Mouse (Mus musculus) G1E-ER4 (cell line): Measurements from ENCODE around the gene Podxl. TPM values are rescaled to one million over a fixed set of nuclear protein-coding genes. Genes with fewer than 3 reads are reported as not detected.
A peak's percentile ranks its signal among the peaks of the same experiment; 100 is the strongest.

Experiments
- GATA1 ChIP-seq: IDR thresholded peaks from one replicate; pipeline ENCODE4 v1.8.0; 2012; ENCODE audit warnings: low read length, inconsistent platforms
- polyA plus RNA-seq: library from polyadenylated mRNA; stranded (reverse); fragments of >175 nt; gene quantifications from 2 replicates; pipeline ENCODE4 v1.2.3, GENCODE M21; 2012

The Podxl gene
- 38.5 and 40.3 TPM in 2 replicates for polyA plus RNA-seq

DNA sequence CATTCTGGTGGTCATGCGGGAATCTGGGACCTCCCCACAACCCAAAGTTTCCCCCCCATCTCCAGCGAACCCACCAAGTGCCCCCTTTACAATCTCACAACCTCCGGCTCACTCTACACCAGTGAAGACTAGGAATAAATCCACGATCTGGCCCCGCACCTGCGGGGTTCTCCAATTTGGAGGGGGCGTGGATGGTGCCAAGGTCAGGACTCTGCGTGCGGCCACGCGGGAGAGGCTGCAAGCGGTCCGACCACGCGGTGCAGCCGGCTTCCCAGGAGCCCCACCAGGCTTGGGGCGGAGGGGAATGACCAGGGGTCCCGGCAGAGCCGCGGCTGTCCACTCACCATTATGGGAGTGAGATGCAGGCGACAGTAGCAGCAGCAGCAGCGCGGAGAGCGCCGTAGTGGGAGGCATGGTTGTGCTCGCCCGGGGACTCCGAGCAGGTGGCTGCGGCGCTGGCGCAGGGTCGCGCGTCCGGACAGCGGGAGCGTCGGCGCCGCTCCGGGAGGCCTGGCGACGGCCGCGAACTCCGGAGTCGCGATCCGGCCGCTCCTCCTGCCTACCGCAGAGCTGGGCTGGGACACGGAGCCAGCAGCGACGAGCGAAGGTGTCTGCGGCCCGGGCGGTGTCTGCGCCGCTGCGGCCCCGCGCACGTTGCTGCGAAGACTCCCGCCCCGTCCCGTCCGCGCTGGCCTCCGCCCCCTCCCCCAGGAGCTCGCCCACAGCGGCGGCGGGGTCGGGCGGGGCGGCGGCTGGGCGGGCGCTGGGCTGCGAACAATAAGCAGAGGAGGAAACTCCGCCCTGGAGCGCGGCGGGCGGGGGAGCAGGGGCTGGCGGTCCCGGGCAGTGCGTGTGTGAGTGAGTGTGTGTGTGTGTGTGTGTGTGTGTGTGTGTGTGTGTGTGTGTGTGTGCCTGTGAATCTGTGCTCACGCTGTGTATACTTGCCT is at the start of gene Podxl:
Gene Podxl (minus strand): TSS at position 747 of the 947 bp plus-strand sequence.
- no peak for TF ChIP-seq GATA1

GRCm38 (mm10) chr6:31612560-31613270 is 48.9 kb upstream of the Podxl start:
- peak; percentile 87 for TF ChIP-seq GATA1

- no peak for TF ChIP-seq GATA1
Observed at GRCm38 (mm10) chr6:31606429-31606828, 42.6 kb upstream of the Podxl start.

DNA sequence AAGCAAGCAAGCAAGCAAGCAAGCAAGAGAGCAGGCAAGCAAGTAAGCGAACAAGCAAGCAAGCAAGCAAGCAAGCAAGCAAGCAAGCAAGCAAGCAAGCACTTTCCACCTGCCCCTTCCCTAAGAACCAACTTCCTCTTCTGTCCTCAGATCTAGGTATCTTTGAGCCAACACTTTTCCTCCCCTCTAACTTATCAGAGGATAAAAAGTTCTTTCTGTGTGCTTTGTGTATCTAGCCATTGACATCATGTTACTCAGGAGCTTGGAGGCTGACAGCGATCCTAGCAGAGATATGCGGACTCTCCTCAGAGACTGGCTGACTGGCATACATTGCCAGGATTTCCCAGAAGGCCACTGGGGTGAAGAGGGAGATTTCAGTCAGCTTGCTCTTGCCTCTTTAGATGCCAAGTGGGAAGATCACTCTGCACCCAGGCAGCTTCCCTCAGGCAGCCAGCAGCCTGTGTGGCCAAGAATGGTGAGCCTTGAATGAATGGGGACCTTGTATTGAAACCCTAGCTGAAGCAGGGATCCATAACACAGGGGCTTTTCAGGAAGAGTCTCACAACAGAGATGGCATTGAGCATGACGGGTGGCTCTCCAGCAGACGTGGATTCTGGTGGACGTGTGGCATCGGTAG is 41.0 kb upstream of the Podxl start:
- TF ChIP-seq GATA1, result no peak

- TF ChIP-seq GATA1, result no peak
Observed at GRCm38 (mm10) chr6:31602489-31602888, 38.7 kb upstream of the Podxl start.

- no peak for TF ChIP-seq GATA1
Observed at GRCm38 (mm10) chr6:31601131-31601530, 37.4 kb upstream of the Podxl start.

DNA sequence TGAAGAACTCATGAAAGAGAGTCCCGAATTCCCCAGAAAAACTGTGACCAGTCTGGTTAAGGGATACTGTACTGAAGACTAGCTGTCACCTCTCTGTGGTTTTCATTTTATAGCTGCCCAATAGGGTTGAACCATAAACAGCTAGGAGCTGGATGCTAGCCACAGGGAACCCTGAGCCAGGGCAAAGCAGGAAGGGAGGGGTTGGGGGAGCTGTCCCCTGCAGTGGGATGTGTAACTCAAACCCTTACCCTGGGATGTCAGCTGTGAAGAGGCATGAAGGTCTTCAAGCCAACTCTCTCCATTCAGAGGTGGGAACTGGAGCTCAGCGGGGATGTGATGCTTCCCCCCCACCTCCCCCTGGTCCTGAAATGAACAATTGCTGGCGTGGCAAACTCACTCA is 36.1 kb upstream of the Podxl start:
- TF ChIP-seq GATA1, result no peak

- peak; percentile 33 for TF ChIP-seq GATA1
Observed at GRCm38 (mm10) chr6:31598349-31598911, 34.6 kb upstream of the Podxl start.

DNA sequence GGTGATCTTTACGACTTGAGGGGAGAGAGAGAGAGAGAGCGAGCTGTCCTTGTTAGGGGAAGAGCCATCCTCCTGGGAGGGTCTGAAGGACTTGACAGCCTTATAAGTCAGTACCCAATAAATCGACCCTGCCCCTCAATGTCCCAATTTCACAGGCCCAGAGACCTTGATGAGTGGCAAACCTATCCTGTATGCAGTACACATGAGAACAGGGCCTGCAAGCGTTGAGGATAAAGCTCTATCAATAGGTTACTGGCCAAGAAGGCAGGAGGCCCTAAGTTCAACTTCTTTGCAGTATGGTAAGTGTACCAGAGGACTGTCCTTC is 33.3 kb upstream of the Podxl start:
- no peak for TF ChIP-seq GATA1

DNA sequence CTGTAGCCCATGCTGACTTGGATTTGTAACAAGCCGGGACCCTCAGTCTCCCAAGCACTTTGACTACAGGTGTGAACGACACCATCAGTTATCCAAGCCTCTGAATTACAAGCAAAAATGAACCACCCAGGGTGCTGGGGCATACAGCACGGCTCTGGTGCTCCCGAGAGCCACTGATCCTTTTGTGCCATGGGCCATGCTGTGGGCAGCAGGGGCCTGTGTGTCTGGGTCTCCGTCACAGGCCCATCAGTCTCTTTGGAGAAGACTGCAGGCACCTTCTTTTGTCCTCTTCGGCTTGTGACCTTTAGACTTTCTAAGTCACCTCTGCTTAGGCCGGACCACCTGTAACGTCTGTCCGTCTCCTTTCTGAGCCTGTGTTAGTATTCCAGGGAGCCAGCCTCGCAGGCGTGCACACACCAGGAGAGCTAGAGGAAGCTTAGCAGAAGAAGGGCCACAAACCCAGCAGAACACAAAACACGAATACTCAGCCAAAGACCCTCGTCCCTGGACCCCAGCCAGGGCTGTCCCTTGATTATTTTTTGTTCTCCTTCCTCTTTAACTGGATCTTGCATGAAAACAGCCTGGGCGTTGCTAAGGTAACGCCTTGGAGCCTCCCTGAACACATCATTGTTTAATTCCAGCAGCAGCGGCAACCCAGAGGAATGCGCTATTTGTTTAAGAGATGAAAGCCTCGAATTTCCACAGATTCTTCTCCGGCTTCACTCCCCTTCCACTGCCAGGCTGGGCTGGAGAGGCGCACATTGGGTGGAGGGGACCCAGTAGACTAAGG is 32.8 kb upstream of the Podxl start:
- TF ChIP-seq GATA1, result no peak

DNA sequence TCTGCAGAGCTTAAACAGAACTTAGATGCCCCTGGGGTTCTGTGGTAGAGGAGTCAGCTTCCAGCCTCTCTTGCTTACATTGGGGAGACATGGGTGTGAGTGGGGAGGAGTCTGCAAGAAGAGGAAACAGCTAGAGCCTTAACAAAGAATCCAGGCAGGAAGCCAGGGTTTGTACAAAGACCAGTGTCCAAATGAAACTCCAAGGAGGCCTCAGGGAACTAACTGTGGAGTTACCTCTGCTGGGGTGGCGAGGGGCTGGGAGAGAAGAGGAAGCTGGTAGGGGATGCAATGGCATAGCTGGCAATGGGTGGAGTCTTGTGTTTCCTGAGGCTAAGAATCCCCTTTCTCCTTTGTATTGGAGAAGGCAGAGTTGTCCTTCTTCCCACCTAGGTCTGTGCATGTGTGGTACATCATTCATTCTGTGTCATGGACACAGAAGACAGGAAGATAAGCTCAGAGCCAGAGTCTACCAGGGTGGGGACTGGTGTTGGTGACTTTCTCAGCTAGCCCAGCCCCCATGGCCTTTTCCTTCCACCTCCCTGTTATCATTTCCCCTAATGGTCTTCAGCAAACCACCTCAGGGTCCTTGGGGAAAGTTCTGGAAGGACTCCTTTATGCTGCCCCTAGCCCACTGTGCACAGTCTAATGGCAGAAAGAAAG is 28.9 kb upstream of the Podxl start:
- TF ChIP-seq GATA1, result no peak

GRCm38 (mm10) chr6:31592128-31592527 is 28.3 kb upstream of the Podxl start:
- TF ChIP-seq GATA1, result peak; percentile 66

GRCm38 (mm10) chr6:31591676-31592075 is 27.9 kb upstream of the Podxl start:
- TF ChIP-seq GATA1, result no peak

GRCm38 (mm10) chr6:31590754-31591153 is 27.0 kb upstream of the Podxl start:
- TF ChIP-seq GATA1, result no peak

- TF ChIP-seq GATA1, result no peak
Observed at GRCm38 (mm10) chr6:31589268-31589667, 25.5 kb upstream of the Podxl start.

DNA sequence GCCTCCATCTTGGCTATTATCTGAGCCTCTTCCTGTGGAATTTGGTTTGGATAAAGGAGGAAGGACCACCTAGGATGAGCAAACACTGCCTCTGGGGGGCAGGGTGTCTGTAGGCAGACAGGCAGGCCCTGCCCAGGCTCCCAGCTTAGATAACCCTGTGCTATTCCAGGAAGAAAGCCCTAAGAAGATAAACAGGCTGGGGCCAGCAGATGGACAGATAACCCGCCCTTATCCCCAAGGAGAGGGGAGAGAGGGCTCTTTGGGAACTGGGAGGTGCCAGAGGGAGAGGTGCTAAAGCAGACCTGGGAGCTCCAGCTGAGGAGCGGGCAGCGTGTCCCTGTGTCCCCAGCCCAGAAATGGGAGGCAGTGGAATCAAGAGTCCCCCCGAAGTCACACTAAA is 23.9 kb upstream of the Podxl start:
- TF ChIP-seq GATA1, result peak; percentile 72
